Mouse (Mus musculus) embryonic facial prominence, embryonic 10.5 days (tissue): ENCODE measurements at regions not wholly inside any gene's neighbourhood (a gene's known extent, or its start where the extent isn't known, plus 50 kb on each side); places are given as distances from the start of the nearest gene placed in this dataset.

Experiments
- DNase-seq: peaks from one replicate; pipeline ENCODE4 v3.0.0-alpha.2; 2017; ENCODE audit warnings: low spot score
- H3K27ac ChIP-seq: fragments of 300-500 bp; sonication (generic); replicated peaks from 2 replicates; pipeline ENCODE4 v1.5.1; 2016; ENCODE audit warnings: mild to moderate bottlenecking
- H3K27me3 ChIP-seq: fragments of 300-500 bp; sonication (generic); replicated peaks from 2 replicates; pipeline ENCODE4 v1.6.1; 2016; ENCODE audit warnings: low read depth, mild to moderate bottlenecking; ENCODE audit not compliant: poor library complexity, severe bottlenecking
- H3K36me3 ChIP-seq: fragments of 300-500 bp; sonication (generic); replicated peaks from 2 replicates; pipeline ENCODE4 v1.6.1; 2016; ENCODE audit warnings: mild to moderate bottlenecking, moderate library complexity
- H3K4me1 ChIP-seq: fragments of 300-500 bp; sonication (generic); 2 replicates; pipeline ENCODE4 v1.6.1; 2016
- H3K4me3 ChIP-seq: fragments of 300-500 bp; sonication (generic); 2 replicates; pipeline ENCODE4 v1.5.1; 2016; ENCODE audit warnings: mild to moderate bottlenecking, moderate library complexity
- H3K9me3 ChIP-seq: fragments of 300-500 bp; sonication (generic); 2 replicates; pipeline ENCODE4 v1.6.1; 2016; ENCODE audit warnings: mild to moderate bottlenecking
- WGBS: fragments of 180-500 bp; shearing (Covaris S2); methylation state at CpG from one replicate; pipeline ENCODE4 v1.1.7; 2016; 5-methylcytosine and 5-hydroxymethylcytosine counted together

DNA sequence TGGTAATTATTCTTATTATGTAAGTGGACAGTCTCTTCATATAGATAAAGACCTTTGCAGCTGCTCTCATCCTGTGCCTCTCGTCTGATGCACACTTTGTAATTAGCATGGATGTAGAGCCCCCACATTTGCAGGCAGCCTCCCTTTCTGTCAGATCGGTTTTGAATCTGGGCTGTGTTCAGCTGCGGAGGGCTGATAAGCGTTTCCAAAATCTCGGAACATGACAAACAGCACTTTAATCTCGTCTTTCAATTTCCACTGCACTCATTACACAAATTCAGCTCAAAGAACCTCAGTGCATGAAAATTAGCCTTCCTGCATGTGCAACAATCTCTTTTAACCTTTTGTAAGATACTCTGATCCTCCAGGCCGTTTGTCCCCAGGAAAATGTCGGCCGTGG lies 246.7 kb downstream of the Rnd3 start:
- Histone ChIP-seq H3K4me1 (0 out of 2 replicates have a peak, but pooled peaks cover 4% of the 10 kb centered on the region), H3K4me3 (no peak overlapping the region), H3K36me3 (no peaks in the 10 kb centered on the region), H3K27me3 (no peaks in the 10 kb centered on the region), H3K9me3 (no peaks in the 10 kb centered on the region), H3K27ac (no peak overlapping the region)
- WGBS, result 66% methylated on average over 9 of the region's 9 CpGs
- DNase-seq, result no peak

DNA sequence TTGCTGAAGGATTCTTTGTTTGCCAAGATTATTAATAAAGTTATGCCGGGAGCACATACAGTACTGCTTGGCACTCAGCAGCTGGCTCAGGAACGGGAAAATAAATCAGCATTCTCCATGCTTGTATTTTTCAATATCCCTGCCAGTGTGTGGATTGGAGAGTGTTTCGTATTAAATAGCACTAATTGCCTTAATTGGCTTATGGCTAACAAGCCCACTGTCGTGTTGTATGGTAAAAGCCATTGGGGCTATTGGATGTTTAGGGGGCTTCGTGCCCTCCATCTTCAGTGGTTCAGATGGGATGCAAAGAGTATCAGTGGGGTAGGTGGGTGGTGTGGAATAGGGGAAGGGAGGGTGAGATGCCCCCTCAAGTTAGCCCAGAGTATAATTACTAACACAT lies 259.9 kb downstream of the Rnd3 start:
- no peaks in the 10 kb centered on the region for H3K27me3 ChIP-seq
- peak overlapping the region; percentile 48; the same call in 1 of the 2 replicates for H3K27ac ChIP-seq
- DNase-seq, result no peak
- H3K4me3 ChIP-seq, result no peak overlapping the region
- WGBS, result 52% methylated on average over 5 of the region's 5 CpGs
- no peaks in the 10 kb centered on the region for H3K36me3 ChIP-seq
- H3K4me1 ChIP-seq, result peaks cover 24% of the 10 kb centered on the region
- no peaks in the 10 kb centered on the region for H3K9me3 ChIP-seq

DNA sequence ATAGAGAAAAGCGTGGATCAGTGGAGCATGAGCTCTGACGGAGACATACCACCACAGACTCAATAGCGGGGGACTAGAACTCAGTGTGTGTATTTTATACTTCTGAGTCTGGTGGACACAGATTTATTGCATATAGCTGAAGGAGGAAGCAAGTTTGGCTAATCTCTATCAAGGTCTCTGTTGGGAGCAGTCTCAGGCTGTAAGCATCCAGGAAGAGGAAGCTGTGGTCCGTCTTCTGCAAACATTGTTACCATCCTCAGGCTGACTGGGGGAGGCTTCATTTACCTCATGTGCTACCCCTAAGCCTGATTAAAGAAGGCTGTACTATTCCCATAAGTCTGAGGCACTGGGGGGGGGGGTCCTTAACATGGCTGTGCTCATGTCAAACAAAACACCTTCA lies 261.0 kb downstream of the Rnd3 start:
- Histone ChIP-seq H3K27ac (no peak overlapping the region), H3K9me3 (no peaks in the 10 kb centered on the region), H3K36me3 (no peaks in the 10 kb centered on the region), H3K27me3 (no peaks in the 10 kb centered on the region), H3K4me1 (peaks cover 24% of the 10 kb centered on the region), H3K4me3 (no peak overlapping the region)
- WGBS, result 82% methylated on average over 4 of the region's 4 CpGs
- DNase-seq, result no peak

DNA sequence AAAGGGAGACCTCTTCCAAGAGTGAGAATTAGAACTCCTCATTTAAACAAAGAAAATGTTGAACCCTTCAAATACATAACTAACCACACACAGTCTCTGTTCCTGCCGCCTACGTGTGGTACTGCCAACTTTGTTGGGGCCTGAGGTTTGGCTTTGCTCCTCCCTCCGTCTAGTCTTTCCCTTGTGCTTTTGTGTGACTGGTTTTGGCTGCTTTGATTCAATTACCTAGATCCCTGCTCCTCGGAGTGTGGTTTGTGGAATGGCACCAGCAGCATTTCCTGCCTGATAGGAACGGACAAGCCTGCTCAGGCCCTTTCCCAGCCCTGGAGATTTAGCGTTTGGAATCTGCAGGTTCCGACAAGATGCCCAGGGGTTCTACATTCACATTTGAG lies 263.0 kb downstream of the Rnd3 start:
- DNase-seq, result peak; percentile 33
- Histone ChIP-seq H3K4me3 (no peak overlapping the region), H3K4me1 (peaks cover 24% of the 10 kb centered on the region), H3K9me3 (no peaks in the 10 kb centered on the region), H3K27ac (peak overlapping the region; percentile 1), H3K27me3 (no peaks in the 10 kb centered on the region), H3K36me3 (no peaks in the 10 kb centered on the region)
- 31% methylated on average over 7 of the region's 7 CpGs for WGBS

DNA sequence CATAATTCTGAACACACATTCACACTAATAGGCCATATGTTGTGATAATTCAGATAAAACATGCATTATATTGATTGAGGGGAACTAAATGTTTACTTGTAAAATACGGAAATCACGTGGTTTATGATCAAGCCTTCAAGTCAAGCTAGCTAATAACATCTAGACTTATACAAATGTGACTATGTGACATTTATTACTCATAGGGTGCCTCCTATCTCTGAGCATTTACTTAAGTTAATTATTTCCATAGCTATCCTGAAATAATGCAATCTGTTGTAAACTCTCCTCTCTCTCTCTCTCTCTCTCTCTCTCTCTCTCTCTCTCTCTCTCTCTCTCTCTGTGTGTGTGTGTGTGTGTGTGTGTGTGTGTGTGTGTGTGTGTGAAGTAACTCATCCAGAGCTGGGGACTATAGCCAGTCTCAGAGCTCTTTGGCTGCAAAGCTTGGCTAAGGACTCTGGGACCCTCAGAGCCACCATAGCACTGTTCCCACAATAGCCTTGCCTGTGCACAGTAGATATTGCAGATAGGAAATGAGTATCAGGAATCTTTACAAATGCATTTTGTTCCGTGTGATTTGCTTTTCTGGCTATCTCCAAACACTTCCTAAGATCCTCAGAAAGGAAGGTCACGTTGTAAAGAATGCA lies 263.5 kb downstream of the Rnd3 start:
- Histone ChIP-seq H3K9me3 (no peaks in the 10 kb centered on the region), H3K36me3 (no peaks in the 10 kb centered on the region), H3K27me3 (no peaks in the 10 kb centered on the region), H3K27ac (peak overlapping the region; percentile 1; the same call in 1 of the 2 replicates), H3K4me1 (peaks cover 24% of the 10 kb centered on the region), H3K4me3 (no peak overlapping the region)
- DNase-seq, result no peak
- WGBS, result 77% methylated on average over 4 of the region's 4 CpGs

DNA sequence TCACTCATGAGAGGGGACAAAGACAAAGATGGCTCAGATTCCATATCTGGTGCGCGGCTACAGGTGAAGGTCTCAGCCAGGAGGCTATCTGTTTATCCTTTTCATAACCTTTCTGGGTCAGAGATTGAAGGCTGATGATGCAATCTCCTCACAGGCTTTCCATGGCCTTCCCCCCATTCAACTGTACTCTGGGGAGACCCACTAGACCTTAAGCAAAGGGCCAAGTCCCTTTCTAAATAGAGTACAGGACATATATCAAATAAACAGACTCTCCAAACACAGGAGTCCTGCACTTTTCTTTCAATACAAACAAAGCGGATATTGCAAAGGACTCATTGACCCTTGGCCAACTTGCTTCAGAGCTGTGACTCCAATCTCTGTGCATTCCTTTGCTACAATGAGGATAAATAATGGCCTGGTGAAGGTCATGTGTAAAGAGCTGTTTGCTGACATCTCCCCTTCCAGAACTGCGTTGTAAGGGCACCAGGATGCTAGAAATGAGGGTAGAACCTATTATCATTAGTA lies 267.3 kb downstream of the Rnd3 start:
- 84% methylated on average over 4 of the region's 4 CpGs for WGBS
- no peaks in the 10 kb centered on the region for H3K27me3 ChIP-seq
- H3K4me3 ChIP-seq, result no peak overlapping the region
- DNase-seq, result no peak
- H3K9me3 ChIP-seq, result no peaks in the 10 kb centered on the region
- peaks cover 11% of the 10 kb centered on the region for H3K4me1 ChIP-seq
- H3K36me3 ChIP-seq, result no peaks in the 10 kb centered on the region
- no peak overlapping the region for H3K27ac ChIP-seq

DNA sequence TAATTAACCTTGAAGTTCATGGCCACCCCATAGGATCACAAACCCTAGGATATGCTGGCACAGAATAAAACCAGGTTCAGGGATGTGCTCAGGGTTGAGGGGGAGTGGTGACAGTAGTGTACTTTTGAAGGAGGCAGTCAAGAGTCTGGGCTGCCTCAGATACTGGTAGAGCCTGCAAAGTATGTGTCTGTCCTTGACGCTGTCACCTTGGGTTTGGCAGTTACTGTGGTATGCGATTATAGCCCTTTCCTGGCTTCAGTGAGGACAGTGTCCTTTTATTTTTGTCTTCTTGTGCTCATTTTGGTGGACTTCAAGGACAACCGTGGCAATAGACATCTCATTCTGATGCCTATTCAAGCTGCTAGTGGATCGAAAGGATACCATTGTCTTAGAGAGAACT lies 268.1 kb downstream of the Rnd3 start:
- no peak overlapping the region for H3K27ac ChIP-seq
- H3K9me3 ChIP-seq, result no peaks in the 10 kb centered on the region
- H3K36me3 ChIP-seq, result no peaks in the 10 kb centered on the region
- H3K27me3 ChIP-seq, result no peaks in the 10 kb centered on the region
- no peak for DNase-seq
- peaks cover 4% of the 10 kb centered on the region for H3K4me1 ChIP-seq
- no peak overlapping the region for H3K4me3 ChIP-seq
- 89% methylated on average over 4 of the region's 4 CpGs for WGBS

DNA sequence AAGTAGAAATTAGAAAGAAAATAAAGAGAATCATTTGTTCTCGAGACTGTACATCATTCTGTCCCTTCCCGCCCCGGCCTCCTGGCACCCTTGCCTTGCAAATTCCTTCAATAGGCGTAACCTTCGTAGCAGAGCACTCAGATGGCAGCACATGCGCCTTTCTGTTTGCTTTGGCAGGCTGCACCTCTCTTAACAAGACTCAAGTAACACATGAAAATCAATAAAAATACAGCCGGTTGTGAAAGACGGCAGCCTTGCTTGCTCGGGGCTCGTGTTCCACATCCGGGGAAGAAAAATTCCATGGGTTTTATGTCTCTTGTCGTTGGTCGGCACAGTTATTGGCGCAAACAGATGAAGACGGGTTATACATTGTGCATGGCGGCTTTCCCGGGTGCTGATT lies 271.2 kb downstream of the Rnd3 start:
- 90% methylated on average over 17 of the region's 17 CpGs for WGBS
- Histone ChIP-seq H3K36me3 (no peaks in the 10 kb centered on the region), H3K4me1 (no peaks in the 10 kb centered on the region)

DNA sequence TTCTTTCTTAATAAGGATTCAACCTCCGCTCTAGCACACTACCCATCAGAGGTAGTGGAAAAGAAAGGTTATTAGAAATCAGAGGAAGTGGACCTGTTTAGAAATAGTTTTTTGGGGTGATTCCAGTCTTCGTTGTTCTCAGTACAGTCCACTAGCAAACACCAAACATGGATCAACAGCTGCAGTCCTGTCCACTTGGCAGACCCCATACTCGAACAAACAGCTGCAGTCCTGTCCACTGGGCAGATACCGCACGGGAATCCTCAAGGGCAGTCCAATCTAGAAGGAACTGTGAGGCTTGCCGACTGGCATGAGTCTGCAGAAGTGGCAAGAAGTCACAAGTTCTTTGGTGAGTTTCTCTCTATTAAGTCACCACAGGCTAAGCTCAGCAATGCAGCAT lies 273.8 kb downstream of the Rnd3 start:
- no peaks in the 10 kb centered on the region for H3K4me1 ChIP-seq
- H3K36me3 ChIP-seq, result no peaks in the 10 kb centered on the region
- no peak overlapping the region for H3K4me3 ChIP-seq
- H3K27me3 ChIP-seq, result no peaks in the 10 kb centered on the region
- H3K9me3 ChIP-seq, result no peaks in the 10 kb centered on the region
- 93% methylated on average over 6 of the region's 6 CpGs for WGBS
- no peak overlapping the region for H3K27ac ChIP-seq
- DNase-seq, result no peak

More for the DNA sequence above, 271.2 kb downstream of the Rnd3 start:
- Histone ChIP-seq H3K4me3 (no peak overlapping the region), H3K27me3 (no peaks in the 10 kb centered on the region), H3K27ac (no peak overlapping the region), H3K9me3 (no peaks in the 10 kb centered on the region)
- DNase-seq, result no peak

DNA sequence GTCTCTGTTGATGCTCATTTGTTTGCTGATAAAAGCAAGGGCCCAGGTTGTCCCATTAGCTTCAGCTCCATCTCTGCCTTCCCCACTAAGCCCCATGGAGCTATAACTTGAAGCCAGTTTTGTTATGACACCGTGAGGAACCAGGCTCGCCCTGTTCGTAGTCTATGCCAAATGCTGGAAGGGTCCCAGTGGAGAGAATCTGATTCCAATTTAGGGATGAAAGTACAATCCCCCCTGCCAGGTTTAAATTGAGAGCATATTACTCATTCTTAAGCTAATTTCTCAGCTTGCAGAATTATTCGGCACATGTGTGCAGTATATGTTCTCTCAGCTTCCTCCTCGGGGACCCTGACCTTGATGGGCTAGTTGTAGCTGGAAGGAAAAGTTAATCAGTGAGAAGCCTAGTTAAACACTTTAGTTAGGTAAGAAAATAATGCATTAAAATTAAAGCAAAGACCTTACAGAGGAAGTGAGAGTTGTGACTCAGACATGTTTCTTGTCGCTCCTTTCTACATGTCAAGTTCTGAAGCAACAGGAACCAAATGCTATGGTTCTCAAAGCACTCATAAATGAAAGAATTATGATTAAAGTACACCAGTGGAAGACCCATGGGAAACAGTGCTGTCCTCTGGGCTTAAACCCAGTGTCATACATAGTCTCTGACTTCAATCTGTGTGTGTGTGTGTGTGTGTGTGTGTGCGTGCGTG lies 295.2 kb downstream of the Rnd3 start:
- no peak overlapping the region for H3K4me3 ChIP-seq
- no peak overlapping the region for H3K27ac ChIP-seq
- 0 out of 2 replicates have a peak, but pooled peaks cover 4% of the 10 kb centered on the region for H3K27me3 ChIP-seq
- DNase-seq, result peak; percentile 27
- no peaks in the 10 kb centered on the region for H3K36me3 ChIP-seq
- 59% methylated on average over 8 of the region's 8 CpGs for WGBS
- H3K9me3 ChIP-seq, result no peaks in the 10 kb centered on the region
- peaks cover 26% of the 10 kb centered on the region for H3K4me1 ChIP-seq

DNA sequence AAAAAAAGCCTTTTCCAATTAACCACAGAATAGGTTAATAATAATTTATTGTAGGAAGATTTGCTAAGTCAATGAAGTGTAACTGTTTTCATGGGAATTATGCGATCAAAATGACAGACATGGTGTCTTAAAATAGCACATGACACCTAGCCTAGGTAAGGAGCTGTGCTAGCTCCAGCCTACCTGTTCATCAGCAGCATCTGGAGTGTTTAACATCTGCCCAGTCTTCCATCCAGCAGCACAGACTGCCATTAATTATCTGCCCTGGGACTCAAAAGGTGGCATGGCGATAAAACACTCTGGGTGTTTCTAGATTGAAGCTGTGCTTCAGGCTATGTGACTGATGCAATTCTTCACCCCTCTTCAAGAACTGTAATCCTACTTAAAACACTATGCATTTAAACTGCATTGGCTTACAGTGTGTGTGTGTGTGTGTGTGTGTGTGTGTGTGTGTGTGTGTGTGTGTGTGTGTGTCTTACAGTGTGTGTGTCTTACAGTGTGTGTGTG lies 296.4 kb downstream of the Rnd3 start:
- 80% methylated on average over 2 of the region's 2 CpGs for WGBS
- H3K9me3 ChIP-seq, result no peaks in the 10 kb centered on the region
- 0 out of 2 replicates have a peak, but pooled peaks cover 4% of the 10 kb centered on the region for H3K27me3 ChIP-seq
- no peak overlapping the region for H3K4me3 ChIP-seq
- H3K36me3 ChIP-seq, result no peaks in the 10 kb centered on the region
- DNase-seq, result no peak
- no peak overlapping the region for H3K27ac ChIP-seq
- peaks cover 26% of the 10 kb centered on the region for H3K4me1 ChIP-seq

DNA sequence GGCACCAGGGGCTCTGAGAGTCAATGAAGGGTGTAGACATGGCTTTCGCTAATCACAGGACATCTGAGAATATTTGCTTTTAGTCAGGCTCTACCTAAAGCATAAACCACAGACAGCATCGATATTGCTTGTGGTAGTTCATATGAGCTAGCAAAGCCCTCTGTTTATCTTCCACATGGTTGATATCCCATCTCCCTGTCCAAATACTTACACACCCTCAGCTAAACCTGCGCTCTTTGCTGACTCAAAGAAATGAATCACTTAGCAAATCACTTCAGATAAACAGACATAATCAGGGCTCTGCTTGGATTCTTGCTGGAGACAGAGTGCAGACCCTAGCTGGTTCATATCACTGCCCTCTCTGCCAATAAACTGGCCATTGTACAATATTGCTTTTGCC lies 298.8 kb downstream of the Rnd3 start:
- no peak for DNase-seq

DNA sequence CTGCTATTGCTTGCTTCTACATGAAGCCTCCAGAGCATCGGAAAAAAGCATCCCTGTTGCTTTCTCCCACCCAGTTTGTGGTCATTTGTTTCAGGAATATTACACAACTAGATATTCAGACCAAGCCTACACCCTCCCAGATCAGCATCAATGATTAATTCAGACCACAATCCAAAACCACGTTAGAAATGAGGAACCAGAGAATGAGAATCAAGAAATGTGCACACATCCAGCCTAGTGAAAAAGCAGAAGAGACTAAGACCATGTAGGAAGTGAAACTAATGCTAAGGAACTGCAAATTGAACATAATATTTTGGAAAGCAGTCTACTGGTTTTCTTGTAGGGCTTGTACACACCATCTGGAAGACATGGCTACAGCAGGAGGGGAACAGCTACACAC lies 307.0 kb downstream of the Rnd3 start:
- H3K27me3 ChIP-seq, result no peaks in the 10 kb centered on the region
- H3K4me1 ChIP-seq, result no peaks in the 10 kb centered on the region
- H3K36me3 ChIP-seq, result no peaks in the 10 kb centered on the region
- no peak overlapping the region for H3K27ac ChIP-seq
- H3K4me3 ChIP-seq, result no peak overlapping the region
- 85% methylated on average over 2 of the region's 2 CpGs for WGBS
- DNase-seq, result no peak
- peaks cover 2% of the 10 kb centered on the region; the same call in 1 of the 2 replicates for H3K9me3 ChIP-seq

More for the DNA sequence above, 298.8 kb downstream of the Rnd3 start:
- WGBS, result 90% methylated on average over 3 of the region's 3 CpGs
- Histone ChIP-seq H3K4me3 (no peak overlapping the region), H3K27ac (no peak overlapping the region), H3K36me3 (no peaks in the 10 kb centered on the region), H3K9me3 (no peaks in the 10 kb centered on the region), H3K27me3 (0 out of 2 replicates have a peak, but pooled peaks cover 3% of the 10 kb centered on the region), H3K4me1 (peaks cover 23% of the 10 kb centered on the region)
